Mouse (Mus musculus) layer of hippocampus, adult 18-20 months (tissue): ENCODE data around the gene Olfr314. TPM values are rescaled to one million over a fixed set of nuclear protein-coding genes. Genes with fewer than 3 reads are reported as not detected.
"Not testable (repeated sequence)": the region's sequence is repeated elsewhere in the genome, so short reads cannot be mapped to it uniquely, and the experiment has no call there.

Source experiments
- DNase-seq, 2 experiments: peaks; one replicate each; pipeline ENCODE4 v3.0.0; 2022; ENCODE audit warnings: low spot score in 2 of 2
- total RNA-seq, 2 experiments: library from RNA; stranded (reverse); gene quantifications; 2 replicates each; pipeline ENCODE4 v1.2.3; 2021

The Olfr314 gene
- total RNA-seq, 2 experiments from 2014 or later: not detected

DNA sequence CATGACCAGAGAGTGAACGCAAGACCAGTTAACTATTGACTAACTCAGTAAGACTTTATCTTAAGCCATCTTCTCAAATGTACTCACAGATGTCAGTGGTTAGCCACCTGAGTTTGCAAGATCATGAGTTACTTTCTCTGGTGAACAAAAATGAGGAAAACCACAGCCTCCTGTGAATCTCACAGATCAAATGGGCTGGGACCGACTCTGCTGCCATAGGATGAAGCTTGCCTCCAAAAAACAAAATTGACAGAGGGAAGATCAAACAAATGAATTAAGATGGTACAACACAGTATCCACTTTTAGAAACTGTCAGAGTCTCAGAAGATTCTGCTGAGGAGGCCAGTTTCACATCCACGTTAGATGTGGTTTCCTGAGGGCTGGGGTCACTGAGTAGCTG, 47.0 kb downstream of the Olfr314 start:
- DNase-seq: no peak

DNA sequence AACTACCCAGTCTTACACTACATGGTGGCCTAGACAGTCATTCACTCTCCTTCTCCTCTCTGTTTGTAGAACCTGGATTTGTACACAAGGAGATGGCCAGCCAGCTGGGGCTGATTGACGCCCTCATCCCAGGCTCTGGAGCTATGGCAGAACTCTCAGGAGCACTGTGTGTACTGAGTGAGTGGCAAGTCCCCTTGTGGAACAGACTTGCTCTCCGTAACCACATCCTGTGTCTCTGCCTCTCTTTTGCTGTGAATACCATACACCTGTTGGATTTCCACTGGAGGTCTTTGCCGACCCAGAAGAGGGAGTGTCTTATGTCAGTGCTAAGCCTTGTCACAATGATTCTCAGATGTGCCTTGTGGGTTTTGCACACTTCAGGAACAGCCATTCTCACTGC, 49.8 kb downstream of the Olfr314 start:
- not testable (repeated sequence) for DNase-seq

Other genes with a start within 250 kb of the Olfr314 start
- not detected for gene Olfr330, start 248.1 kb upstream of the Olfr314 start, total RNA-seq
- not detected for gene Olfr329-ps, start 236.5 kb upstream of the Olfr314 start, total RNA-seq
- gene Olfr328, start 227.3 kb upstream of the Olfr314 start, total RNA-seq: under 1 TPM; 0.10 to 0.18 TPM
- not detected for gene Olfr224, start 212.4 kb upstream of the Olfr314 start, total RNA-seq
- gene Olfr325, start 205.2 kb upstream of the Olfr314 start, total RNA-seq: not detected
- gene Olfr324, start 187.8 kb upstream of the Olfr314 start, total RNA-seq: not detected
- gene 2210407C18Rik, start 166.9 kb upstream of the Olfr314 start, total RNA-seq: not detected
- under 1 TPM in 1 of 2 experiments, not detected in 1; 0.15 TPM for gene Olfr323, start 152.5 kb upstream of the Olfr314 start, total RNA-seq
- gene Trim58, start 142.5 kb upstream of the Olfr314 start, total RNA-seq: not detected
- gene Olfr322, start 124.2 kb upstream of the Olfr314 start, total RNA-seq: not detected
- not detected for gene Olfr320, start 101.9 kb upstream of the Olfr314 start, total RNA-seq
- not detected for gene Olfr319, start 83.8 kb upstream of the Olfr314 start, total RNA-seq
- gene Olfr318, start 58.9 kb upstream of the Olfr314 start, total RNA-seq: under 1 TPM in 1 of 2 experiments, not detected in 1; 0.08 TPM
- under 1 TPM in 1 of 2 experiments, not detected in 1; 0.10 TPM for gene Olfr317, start 43.7 kb upstream of the Olfr314 start, total RNA-seq
- 1 to 10 TPM; 1.1 to 1.4 TPM for gene Olfr316, start 30.2 kb upstream of the Olfr314 start, total RNA-seq
- not detected for gene Olfr315, start 9.8 kb upstream of the Olfr314 start, total RNA-seq
- 1 to 10 TPM; 8.4 to 8.6 TPM for gene Fam183b, start 19.0 kb downstream of the Olfr314 start, total RNA-seq
- not detected for gene Olfr313, start 32.0 kb downstream of the Olfr314 start, total RNA-seq
- gene Olfr312, start 46.3 kb downstream of the Olfr314 start, total RNA-seq: not detected
- gene Olfr311, start 56.3 kb downstream of the Olfr314 start, total RNA-seq: not detected
- 10 to 100 TPM; 16.8 to 17.6 TPM for gene Gm12258, start 64.2 kb downstream of the Olfr314 start, total RNA-seq
- gene 2810021J22Rik, start 84.3 kb downstream of the Olfr314 start, total RNA-seq: 10 to 100 TPM; 12.2 to 13.2 TPM
- 1 to 10 TPM; 9.5 to 9.6 TPM for gene Zfp39, start 121.3 kb downstream of the Olfr314 start, total RNA-seq
- not detected for gene Btnl10, start 135.0 kb downstream of the Olfr314 start, total RNA-seq
- 100 to 1,000 TPM; 493 to 502 TPM for gene Rnf187, start 156.0 kb downstream of the Olfr314 start, total RNA-seq
- gene Hist3h2ba, start 166.0 kb downstream of the Olfr314 start, total RNA-seq: 10 to 100 TPM; 82.1 to 87.0 TPM
- gene Hist3h2a, start 171.7 kb downstream of the Olfr314 start, total RNA-seq: 10 to 100 TPM; 69.9 to 70.6 TPM
- 1 to 10 TPM; 4.7 to 5.7 TPM for gene Trim17, start 171.7 kb downstream of the Olfr314 start, total RNA-seq
- gene Trim11, start 195.1 kb downstream of the Olfr314 start, total RNA-seq: 10 to 100 TPM; 29.1 to 30.4 TPM